Mouse (Mus musculus) fat pad, adult 2 months (tissue): ENCODE results near the gene Rsl1.
"Not testable (repeated sequence)": the region's sequence is repeated elsewhere in the genome, so short reads cannot be mapped to it uniquely, and the experiment has no call there.

Experiments used
- DNase-seq: peaks from one replicate; pipeline ENCODE4 v3.0.0-alpha.2; 2011; ENCODE audit warnings: low read depth, low spot score; ENCODE audit errors: extremely low read depth

Rsl1 gene

DNA sequence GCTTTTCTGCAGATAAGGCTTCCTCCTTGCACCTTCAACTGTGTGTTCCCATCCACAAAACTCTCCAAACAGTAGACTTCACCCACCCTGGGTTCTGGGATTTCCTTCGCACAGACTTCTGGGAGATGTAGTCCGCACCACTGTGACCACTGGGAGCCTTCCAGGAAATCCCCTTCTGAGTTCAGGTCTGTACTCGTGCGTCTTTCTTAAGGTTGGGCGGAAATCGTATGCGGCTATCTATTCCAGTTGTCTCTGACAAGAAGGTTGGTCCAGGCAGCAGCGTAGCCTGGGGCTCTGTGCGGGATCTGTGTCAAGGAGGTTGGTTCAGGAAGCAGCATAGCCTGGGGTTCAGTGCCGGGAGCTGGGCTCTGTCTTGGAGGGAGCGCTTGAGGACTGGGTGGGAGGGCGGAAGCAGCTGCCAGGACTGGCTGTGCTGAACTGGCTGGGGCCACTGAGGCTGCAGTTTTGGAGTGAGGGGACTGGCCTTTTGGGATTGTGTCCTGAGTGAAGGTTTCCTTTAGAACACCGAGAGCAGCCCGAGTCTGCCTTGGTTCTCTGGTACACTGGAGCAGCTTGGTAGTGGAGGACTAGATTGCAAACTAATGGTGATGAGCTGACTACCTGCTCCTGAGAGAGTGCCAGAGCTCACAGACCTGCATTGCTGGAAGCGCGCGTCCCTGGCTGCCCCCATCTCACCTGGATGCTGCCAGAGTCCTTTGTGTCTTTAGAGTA, at the start of gene Rsl1:
Gene Rsl1 (plus strand): TSS at position 192 of the 732 bp plus-strand sequence.
- DNase-seq, result not testable (repeated sequence)

DNA sequence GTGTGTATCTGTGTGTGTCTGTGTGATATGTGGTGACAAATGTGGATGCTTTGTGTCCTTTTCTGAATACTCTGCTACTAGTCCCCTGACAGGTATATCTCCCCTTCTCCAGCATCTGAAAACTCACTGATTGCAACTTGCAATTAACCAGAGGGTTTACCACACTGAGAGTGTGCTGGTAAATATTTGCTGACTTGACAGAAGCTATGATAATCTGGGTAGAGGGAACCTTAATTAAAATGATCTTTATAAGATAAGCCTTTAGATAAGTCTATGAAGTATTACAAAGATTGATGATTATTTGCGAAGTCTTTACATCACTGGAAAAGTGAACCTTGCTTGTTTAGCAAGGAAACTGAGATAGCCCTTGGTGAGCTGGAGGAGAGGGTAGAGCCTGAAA, 48.5 kb upstream of the Rsl1 start:
- DNase-seq, result no peak

DNA sequence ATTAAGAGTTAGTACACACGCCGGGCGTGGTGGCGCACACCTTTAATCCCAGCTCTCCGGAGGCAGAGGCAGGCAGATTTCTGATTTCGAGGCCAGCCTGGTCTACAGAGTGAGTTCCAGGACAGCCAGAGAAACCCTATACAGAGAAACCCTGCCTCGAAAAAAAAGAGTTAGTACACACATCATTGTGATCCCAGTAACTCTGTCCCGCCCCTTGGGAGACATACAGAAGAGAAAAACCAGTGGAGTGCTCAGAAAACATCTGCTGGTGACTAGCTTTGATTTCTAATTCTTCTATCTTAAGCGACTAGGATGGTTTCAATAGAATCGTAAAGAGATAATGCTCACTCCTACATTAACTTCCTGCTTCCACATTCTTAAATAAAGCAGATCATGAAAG, 45.5 kb upstream of the Rsl1 start:
- not testable (repeated sequence) for DNase-seq

DNA sequence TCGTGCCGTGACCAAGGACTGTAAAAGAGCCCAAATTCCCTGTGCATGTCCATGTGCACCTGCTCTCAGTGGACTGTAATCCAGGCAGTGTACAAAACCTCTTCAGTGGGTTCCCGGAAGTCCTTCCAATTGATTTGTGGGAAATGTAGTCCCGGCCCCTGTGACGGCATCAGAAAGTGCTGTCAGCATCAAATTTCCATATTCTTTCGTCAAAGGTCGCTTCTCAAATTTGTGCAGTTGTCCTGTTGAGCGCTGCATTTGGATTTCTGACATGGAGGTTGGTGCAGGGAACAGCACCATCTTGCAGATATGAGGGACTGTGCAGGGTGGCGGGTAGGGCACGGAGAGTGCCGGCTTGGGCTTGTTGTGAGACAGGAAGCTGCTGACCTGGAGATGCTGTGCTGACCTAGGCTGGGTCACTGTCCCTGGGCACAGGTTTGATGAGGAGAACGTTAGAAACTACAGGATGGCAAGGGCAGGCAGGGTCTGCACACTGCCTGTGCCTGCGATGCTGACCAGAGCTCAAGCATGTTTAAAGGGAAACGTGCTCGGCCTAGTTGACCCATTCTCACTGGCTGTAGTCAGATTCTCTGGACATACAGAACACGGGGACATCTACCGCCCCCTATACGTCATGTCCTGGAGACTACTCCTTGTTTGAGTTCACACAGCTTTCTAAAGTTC, 44.8 kb upstream of the Rsl1 start:
- peak; percentile 31 for DNase-seq

DNA sequence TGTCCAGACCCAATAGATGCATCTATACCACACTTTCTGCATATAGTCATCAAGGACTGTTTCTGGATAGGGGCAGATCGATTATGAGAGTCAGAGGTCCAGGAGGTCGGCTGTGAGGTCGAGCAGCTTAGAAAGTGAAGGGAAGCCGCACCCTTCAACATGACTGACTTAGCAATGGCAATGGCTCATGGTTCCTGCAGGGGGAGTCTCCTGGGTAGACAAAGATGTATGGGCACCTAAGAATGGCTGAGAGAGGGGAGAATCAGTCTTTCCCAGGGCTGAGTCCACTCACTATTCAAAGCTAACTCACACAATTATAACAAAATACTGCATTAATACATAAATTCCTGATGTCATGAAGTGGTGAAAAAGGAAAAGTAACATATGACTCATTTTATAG, 6.9 kb upstream of the Rsl1 start:
- not testable (repeated sequence) for DNase-seq

DNA sequence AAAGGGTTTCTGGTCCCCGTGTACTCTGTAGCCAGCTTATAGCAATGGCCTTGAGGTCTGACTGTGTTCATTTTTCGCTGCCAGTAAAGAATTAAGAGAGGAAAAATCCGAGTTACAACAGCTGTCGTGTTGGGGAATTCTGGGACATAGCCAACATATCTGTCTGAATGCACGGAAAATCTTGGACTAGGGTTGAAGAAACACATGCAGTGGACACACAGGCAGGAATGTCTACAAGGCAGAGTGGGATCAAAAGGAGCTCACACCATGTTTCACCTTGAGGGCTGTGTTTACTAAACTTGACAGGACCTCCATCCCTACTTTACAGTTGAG, 707 bp downstream of the Rsl1 start:
- DNase-seq, result no peak

DNA sequence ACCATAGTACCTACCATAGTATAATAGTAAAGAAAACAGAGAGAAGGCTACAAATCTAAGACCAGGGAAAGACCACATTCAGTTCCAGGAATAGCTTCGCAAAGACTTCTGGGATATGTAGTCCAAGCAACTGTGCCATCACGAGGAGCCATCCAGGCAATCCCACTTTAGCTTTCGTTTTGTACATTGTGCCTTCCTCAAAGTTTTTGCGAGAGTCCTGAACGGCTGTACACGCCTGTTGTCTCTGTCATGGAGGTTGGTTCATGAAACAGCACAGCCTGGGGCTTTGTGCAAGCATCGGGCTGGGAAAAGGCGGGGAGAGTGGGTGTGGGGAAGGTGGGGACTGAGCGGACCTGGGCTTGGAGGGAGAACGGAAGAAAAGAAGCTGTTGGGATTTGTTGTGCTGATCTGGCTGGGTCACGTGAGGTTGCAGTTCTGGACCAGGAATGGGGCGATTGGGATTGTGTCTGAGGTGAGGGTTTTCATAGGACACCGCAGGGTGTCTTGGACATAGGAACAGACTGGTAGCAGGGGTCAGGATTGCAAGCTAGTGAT, 21.4 kb downstream of the Rsl1 start, which contains the start of gene Zfp455:
Gene Zfp455 (plus strand): TSS at position 167 of the 555 bp plus-strand sequence.
- DNase-seq, result no peak

DNA sequence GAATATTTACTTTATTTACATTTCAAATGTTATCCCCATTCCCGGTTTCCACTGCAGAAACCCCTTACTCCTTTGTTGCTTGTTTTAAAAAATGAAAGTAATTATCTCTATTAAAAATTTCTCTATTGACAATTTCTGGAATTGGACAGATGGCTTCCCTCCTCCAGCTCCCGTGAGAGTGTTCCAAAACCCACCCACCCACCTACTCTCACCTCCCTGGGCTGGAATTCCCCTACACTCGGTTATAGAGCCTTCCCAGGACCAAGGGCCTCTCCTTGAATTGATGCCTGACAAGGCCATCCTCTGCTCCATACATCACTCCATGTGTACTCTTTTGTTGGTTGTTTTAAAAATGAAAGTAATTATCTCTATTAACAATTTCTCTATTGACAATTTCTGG, 28.7 kb downstream of the Rsl1 start:
- no peak for DNase-seq

DNA sequence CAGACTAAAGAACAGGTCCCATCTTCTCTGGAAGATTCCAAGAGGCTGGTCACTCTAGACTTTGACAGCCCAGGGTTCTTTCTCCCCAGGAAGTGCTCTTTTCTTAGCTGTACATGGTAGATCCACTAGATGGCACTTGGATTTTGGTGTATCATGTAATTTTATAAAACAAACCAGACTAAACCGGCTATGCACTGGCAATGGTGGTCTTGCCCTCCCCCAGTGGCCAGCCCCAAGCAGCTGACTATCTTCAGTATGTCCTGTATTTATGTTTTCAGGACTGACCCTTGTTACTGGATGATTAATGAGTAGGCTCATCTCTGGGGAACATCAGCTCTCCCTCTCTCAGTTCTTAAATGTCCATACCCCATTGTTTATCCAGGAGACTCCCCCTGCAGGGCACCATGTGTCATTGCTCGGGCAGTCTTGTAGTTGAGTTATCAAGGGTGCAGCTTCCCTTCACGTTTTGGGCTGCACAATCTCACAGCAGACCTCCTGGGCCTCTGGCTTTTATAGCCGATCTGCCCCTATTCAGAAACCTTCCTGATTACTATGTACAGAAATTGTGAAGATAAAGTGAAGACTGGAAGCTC, 41.1 kb downstream of the Rsl1 start:
- no peak for DNase-seq
